Mouse (Mus musculus) liver, adult 2 months (tissue): ENCODE data around the gene Ckb. TPM values are rescaled to one million over a fixed set of nuclear protein-coding genes. Genes with fewer than 3 reads are reported as not detected.
A peak's percentile ranks its signal among the peaks of the same experiment; 100 is the strongest.

Experiments used
- DNase-seq: peaks from one replicate; pipeline ENCODE4 v3.0.0-alpha.2; 2011; ENCODE audit warnings: low read depth, low spot score; ENCODE audit errors: extremely low read depth
- H3K27ac ChIP-seq: fragments of 200-500 bp; replicated peaks from 2 replicates; pipeline ENCODE4 v1.5.1; 2012; ENCODE audit warnings: low read depth, mild to moderate bottlenecking, control low read depth, inconsistent platforms, low read length; ENCODE audit not compliant: insufficient read depth
- H3K27me3 ChIP-seq: fragments of 200-500 bp; 2 replicates; pipeline ENCODE4 v1.6.1; 2012; ENCODE audit warnings: mild to moderate bottlenecking, moderate library complexity, low read length, inconsistent platforms; ENCODE audit not compliant: control insufficient read depth, insufficient read depth
- H3K36me3 ChIP-seq: fragments of 200-500 bp; 2 replicates; pipeline ENCODE4 v1.6.1; 2012; ENCODE audit warnings: low read length, inconsistent platforms; ENCODE audit not compliant: control insufficient read depth, insufficient read depth
- H3K4me1 ChIP-seq: fragments of 200-500 bp; 2 replicates; pipeline ENCODE4 v1.6.1; 2011; ENCODE audit warnings: low read length; ENCODE audit not compliant: control insufficient read depth, insufficient read depth
- H3K4me3 ChIP-seq: fragments of 200-500 bp; 2 replicates; pipeline ENCODE4 v1.5.1; 2011; ENCODE audit warnings: low read depth, mild to moderate bottlenecking, control low read depth, low read length, moderate library complexity; ENCODE audit not compliant: insufficient read depth
- H3K79me2 ChIP-seq: fragments of 200-500 bp; 2 replicates; pipeline ENCODE4 v1.6.1; 2012; ENCODE audit warnings: inconsistent platforms, mild to moderate bottlenecking, low read length, moderate library complexity; ENCODE audit not compliant: control insufficient read depth, insufficient read depth
- H3K9ac ChIP-seq: fragments of 200-500 bp; 2 replicates; pipeline ENCODE4 v1.6.1; 2012; ENCODE audit warnings: low read depth, mild to moderate bottlenecking, control low read depth, inconsistent platforms, low read length
- CTCF ChIP-seq: fragments of 200-500 bp; IDR thresholded peaks from 2 replicates; pipeline ENCODE4 v1.5.1; 2011; ENCODE audit warnings: low read depth, low read length, control low read depth
- POLR2A ChIP-seq: fragments of 200-500 bp; IDR thresholded peaks from 2 replicates; pipeline ENCODE4 v1.6.1; 2011; ENCODE audit warnings: low read length, control low read depth; ENCODE audit not compliant: insufficient read depth; ENCODE audit errors: extremely low read depth
- WGBS: fragments of 180-500 bp; shearing (Covaris S2); methylation state at CpG from one replicate; pipeline ENCODE4 v1.1.7; 2018; 5-methylcytosine and 5-hydroxymethylcytosine counted together
- polyA plus RNA-seq: library from polyadenylated mRNA; depleted of rRNA; stranded (reverse); fragments of >200 nt; gene quantifications from 2 replicates; pipeline ENCODE4 v1.2.3, GENCODE M21; 2012
- total RNA-seq: library from RNA; depleted of rRNA; stranded (reverse); fragments of >200 nt; gene quantifications from 2 replicates; pipeline ENCODE4 v1.2.3, GENCODE M21; 2014

Ckb gene
- total and polyA plus RNA-seq, 2 experiments: 9.7 to 17.8 TPM

DNA sequence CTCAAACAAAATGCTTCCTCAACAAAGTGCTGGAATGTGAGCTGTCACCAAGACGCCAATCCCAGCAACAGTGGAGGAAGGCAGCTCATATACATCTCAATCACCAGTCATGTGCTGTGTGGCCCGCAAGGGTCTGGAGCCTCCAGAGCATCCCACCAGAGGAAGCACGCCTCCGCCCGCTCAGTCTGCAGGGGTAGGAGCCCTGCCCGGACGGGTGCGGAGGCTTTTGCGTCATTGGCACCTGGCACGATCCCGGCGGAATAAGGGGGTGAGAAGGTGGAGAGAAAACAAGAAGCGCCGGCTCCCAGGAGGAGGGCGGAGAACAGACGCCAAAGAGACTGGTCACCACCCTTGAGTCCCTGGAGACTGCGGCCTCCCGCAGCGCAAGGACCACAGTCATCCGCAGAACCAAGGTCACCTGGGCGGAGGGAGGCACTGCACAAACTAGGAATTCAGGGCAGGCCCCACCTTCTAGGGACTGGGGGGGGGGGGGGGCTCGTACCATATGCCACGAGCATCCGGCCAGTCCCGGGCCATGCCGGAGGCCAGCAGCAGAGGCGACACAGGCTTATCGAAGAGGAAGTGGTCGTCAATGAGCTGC is 1.7 kb downstream of the Ckb start:
- no peak overlapping the region for H3K9ac ChIP-seq
- no peaks in the 10 kb centered on the region for H3K79me2 ChIP-seq
- H3K4me1 ChIP-seq: peaks cover 12% of the 10 kb centered on the region
- TF ChIP-seq POLR2A (no peak), CTCF (no peak)
- peak overlapping the region; percentile 66; the same call in 1 of the 2 replicates for H3K4me3 ChIP-seq
- no peak for DNase-seq
- 39% methylated on average over 29 of the region's 29 CpGs for WGBS
- H3K36me3 ChIP-seq: no peaks in the 10 kb centered on the region
- H3K27me3 ChIP-seq: peaks cover 16% of the 10 kb centered on the region
- H3K27ac ChIP-seq: no peak overlapping the region

DNA sequence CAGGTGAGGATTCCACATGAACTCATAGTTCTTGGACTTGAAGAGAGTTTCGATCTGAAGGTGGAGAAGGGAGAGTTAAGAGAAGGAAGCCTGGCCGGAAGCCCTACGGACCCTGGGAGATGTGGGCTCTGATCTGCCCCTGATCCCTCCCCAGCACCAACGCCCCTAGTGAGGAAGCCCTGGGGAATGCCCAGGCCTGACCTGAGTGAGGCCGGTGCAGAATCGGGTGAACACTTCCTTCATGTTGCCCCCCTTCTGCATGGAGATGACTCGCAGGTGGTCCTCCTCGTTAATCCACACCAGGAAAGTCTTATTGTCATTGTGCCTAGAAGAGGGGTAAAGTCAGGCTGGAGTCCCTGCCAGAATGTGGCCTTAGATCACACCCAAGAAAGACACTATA is 2.2 kb downstream of the Ckb start:
- WGBS: 69% methylated on average over 8 of the region's 8 CpGs
- peaks cover 16% of the 10 kb centered on the region for H3K27me3 ChIP-seq
- no peak for DNase-seq
- no peak overlapping the region for H3K9ac ChIP-seq
- no peaks in the 10 kb centered on the region for H3K79me2 ChIP-seq
- TF ChIP-seq CTCF (no peak), POLR2A (no peak)
- H3K27ac ChIP-seq: no peak overlapping the region
- H3K4me3 ChIP-seq: no peak overlapping the region
- H3K36me3 ChIP-seq: no peaks in the 10 kb centered on the region
- peaks cover 12% of the 10 kb centered on the region for H3K4me1 ChIP-seq

DNA sequence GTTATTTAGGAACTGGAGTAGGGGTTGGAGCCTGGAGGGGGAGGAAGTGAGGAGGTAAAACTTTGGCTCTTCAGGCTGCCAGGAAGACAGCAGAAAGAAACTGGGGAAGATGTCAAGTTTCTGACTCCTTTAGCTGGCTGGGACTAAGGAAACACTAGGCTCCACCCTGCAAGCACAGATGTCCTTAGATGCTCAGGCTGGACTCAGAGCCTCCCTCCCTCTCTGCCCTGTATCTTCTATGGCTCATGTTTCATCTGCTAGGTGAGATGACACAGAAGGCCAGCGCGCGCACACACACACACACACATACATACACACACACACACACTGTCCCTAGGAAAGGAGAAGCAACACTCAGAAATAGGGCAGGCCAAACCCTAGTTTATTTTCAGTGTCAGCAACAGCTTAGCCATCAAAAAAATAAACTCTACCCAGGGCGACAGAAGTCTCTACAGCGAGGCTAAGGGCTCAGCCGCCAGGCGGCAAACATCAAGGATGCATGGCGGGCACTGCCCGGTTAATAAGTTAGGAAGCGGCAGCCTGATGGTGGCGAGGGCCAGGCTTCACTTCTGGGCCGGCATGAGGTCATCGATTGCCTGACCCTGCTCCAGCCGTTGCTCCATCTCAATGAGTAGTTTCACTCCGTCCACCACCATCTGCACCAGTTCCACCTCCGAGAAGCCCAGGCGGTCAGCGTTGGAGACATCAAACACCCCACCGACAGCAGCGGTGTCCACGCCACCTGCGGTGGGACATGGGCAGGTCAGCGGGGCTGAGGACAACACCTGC is 2.9 kb downstream of the Ckb start:
- H3K27me3 ChIP-seq: peaks cover 16% of the 10 kb centered on the region
- 0 out of 2 replicates have a peak overlapping the region, but pooled peaks have one; percentile 9 for H3K9ac ChIP-seq
- no peaks in the 10 kb centered on the region for H3K36me3 ChIP-seq
- peak overlapping the region; percentile 64 for H3K27ac ChIP-seq
- peak overlapping the region; percentile 5; the same call in 1 of the 2 replicates for H3K4me3 ChIP-seq
- peak; percentile 68 for DNase-seq
- H3K79me2 ChIP-seq: no peaks in the 10 kb centered on the region
- no peak for TF ChIP-seq POLR2A
- peak; percentile 39 for TF ChIP-seq CTCF
- WGBS: 23% methylated on average over 23 of the region's 23 CpGs
- peaks cover 12% of the 10 kb centered on the region for H3K4me1 ChIP-seq

DNA sequence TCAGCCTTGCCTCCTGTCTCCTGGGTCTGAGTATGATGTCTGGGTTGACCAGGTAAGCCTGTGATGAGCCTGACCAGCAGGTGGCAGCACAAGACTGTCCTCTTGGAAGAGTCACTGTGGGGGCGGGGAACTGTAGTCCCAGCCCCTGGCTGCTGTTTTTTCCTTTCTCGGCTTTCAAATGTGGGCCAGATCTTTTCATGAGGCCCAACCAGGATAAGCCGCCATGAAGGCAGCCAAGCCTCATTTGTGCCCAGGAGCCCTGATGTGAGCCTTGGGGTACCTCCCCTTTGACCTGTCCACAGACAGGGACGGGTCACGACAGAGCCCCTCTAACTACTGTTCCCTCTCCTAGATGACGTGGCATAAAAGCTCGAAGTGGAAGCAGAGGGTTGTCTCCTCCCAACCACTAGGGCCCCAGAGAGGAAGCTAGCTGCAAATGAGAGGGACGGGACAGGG is 3.7 kb downstream of the Ckb start:
- no peak overlapping the region for H3K4me3 ChIP-seq
- H3K9ac ChIP-seq: peak overlapping the region; percentile 9; the same call in 1 of the 2 replicates
- peak overlapping the region; percentile 32 for H3K27ac ChIP-seq

DNA sequence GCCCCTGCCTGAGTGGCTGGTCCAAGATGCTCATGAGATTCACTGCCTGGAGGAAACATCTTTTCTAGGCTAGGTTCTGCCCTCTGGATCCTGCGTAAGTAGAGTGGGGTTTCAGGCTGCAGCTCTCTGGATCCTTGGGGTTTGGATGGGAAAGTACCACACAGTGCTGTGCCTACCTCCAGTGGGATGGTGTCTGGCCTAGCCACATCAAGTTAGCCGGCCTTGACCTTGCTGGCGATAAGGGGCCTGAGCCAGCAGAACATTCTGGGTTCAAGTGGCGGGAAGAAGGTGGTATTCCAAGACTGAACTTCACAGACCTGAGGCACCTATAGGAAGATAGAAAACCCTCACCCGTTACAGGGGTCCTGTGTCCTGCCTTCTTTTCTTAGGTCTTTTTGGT is 4.7 kb downstream of the Ckb start:
- TF ChIP-seq CTCF (no peak), POLR2A (no peak)
- Histone ChIP-seq H3K9ac (no peak overlapping the region), H3K4me1 (peaks cover 12% of the 10 kb centered on the region), H3K36me3 (no peaks in the 10 kb centered on the region), H3K27ac (no peak overlapping the region), H3K79me2 (no peaks in the 10 kb centered on the region), H3K4me3 (no peak overlapping the region), H3K27me3 (peaks cover 16% of the 10 kb centered on the region)
- 90% methylated on average over 5 of the region's 5 CpGs for WGBS
- no peak for DNase-seq

More for the DNA sequence above, 3.7 kb downstream of the Ckb start:
- H3K79me2 ChIP-seq: no peaks in the 10 kb centered on the region
- DNase-seq: peak; percentile 67
- TF ChIP-seq POLR2A (no peak), CTCF (peak; percentile 98)
- peaks cover 12% of the 10 kb centered on the region for H3K4me1 ChIP-seq
- WGBS: 11% methylated on average over 8 of the region's 8 CpGs
- H3K36me3 ChIP-seq: no peaks in the 10 kb centered on the region
- H3K27me3 ChIP-seq: peaks cover 16% of the 10 kb centered on the region
